Mouse (Mus musculus): ENCODE data around the gene Slc5a1. TPM values are rescaled to one million over a fixed set of nuclear protein-coding genes. Genes with fewer than 3 reads are reported as not detected.
A peak's percentile ranks its signal among the peaks of the same experiment; 100 is the strongest.

The Slc5a1 gene
- polyA plus RNA-seq, 1 experiment from 2014 or later: not detected

GRCm38 (mm10) chr5:33195246-33195852 lies 91.3 kb downstream of the Slc5a1 start:
- no peak for DNase-seq
- no peaks in the 10 kb centered on the region for H3K36me3 ChIP-seq
- no peak for ATAC-seq (ENCODE audit: low read depth)
- H3K9me3 ChIP-seq (replicated peaks): no peaks in the 10 kb centered on the region
- H3K27ac ChIP-seq: no peak overlapping the region
- peaks cover 12% of the 10 kb centered on the region for H3K4me1 ChIP-seq (replicated peaks)
- H3K4me2 ChIP-seq: no peak overlapping the region
- no peak overlapping the region for H3K9ac ChIP-seq
- no peak overlapping the region for H3K4me3 ChIP-seq (replicated peaks)
- H3K27me3 ChIP-seq: peaks cover 3% of the 10 kb centered on the region
- WGBS (ENCODE audit: insufficient replicate concordance): 74% methylated on average over 9 of the region's 9 CpGs

GRCm38 (mm10) chr5:33200071-33200470 lies 96.1 kb downstream of the Slc5a1 start:
- no peak for ATAC-seq (ENCODE audit: low read depth)
- no peak overlapping the region for H3K27ac ChIP-seq
- H3K9me3 ChIP-seq (replicated peaks): no peaks in the 10 kb centered on the region
- no peak for DNase-seq
- H3K4me1 ChIP-seq (replicated peaks): peaks cover 22% of the 10 kb centered on the region; the same call in 1 of the 2 replicates
- H3K36me3 ChIP-seq: no peaks in the 10 kb centered on the region
- H3K4me2 ChIP-seq: no peak overlapping the region
- 48% methylated on average over 1 of the region's 1 CpGs for WGBS (ENCODE audit: insufficient replicate concordance)
- no peak overlapping the region for H3K9ac ChIP-seq
- peaks cover 6% of the 10 kb centered on the region; the same call in 1 of the 2 replicates for H3K27me3 ChIP-seq
- no peak overlapping the region for H3K4me3 ChIP-seq (replicated peaks)

GRCm38 (mm10) chr5:33201697-33202096 lies 97.7 kb downstream of the Slc5a1 start:
- Histone ChIP-seq H3K4me2 (no peak overlapping the region), H3K4me1 (replicated peaks) (peaks cover 37% of the 10 kb centered on the region), H3K36me3 (no peaks in the 10 kb centered on the region), H3K27me3 (peaks cover 6% of the 10 kb centered on the region; the same call in 1 of the 2 replicates), H3K4me3 (replicated peaks) (no peak overlapping the region), H3K9me3 (replicated peaks) (no peaks in the 10 kb centered on the region), H3K27ac (no peak overlapping the region), H3K9ac (no peak overlapping the region)
- DNase-seq: no peak
- no peak for ATAC-seq (ENCODE audit: low read depth)
- 53% methylated on average over 13 of the region's 13 CpGs for WGBS (ENCODE audit: insufficient replicate concordance)

- Histone ChIP-seq H3K4me2 (no peak overlapping the region), H3K4me1 (replicated peaks) (peaks cover 44% of the 10 kb centered on the region), H3K36me3 (no peaks in the 10 kb centered on the region), H3K9ac (no peak overlapping the region), H3K27ac (no peak overlapping the region), H3K9me3 (replicated peaks) (no peaks in the 10 kb centered on the region), H3K4me3 (replicated peaks) (no peak overlapping the region), H3K27me3 (0 out of 2 replicates have a peak, but pooled peaks cover 6% of the 10 kb centered on the region)
- 52% methylated on average over 13 of the region's 13 CpGs for WGBS (ENCODE audit: insufficient replicate concordance)
- ATAC-seq (ENCODE audit: low read depth): peak; percentile 61
- DNase-seq: no peak
These were observed 98.6 kb downstream of the Slc5a1 start for GRCm38 (mm10) chr5:33202516-33203170.

GRCm38 (mm10) chr5:33203171-33203565 lies 99.1 kb downstream of the Slc5a1 start:
- Histone ChIP-seq H3K4me2 (no peak overlapping the region), H3K9me3 (replicated peaks) (no peaks in the 10 kb centered on the region), H3K4me1 (replicated peaks) (peaks cover 44% of the 10 kb centered on the region), H3K36me3 (no peaks in the 10 kb centered on the region), H3K27ac (no peak overlapping the region), H3K4me3 (replicated peaks) (no peak overlapping the region), H3K27me3 (0 out of 2 replicates have a peak, but pooled peaks cover 6% of the 10 kb centered on the region), H3K9ac (no peak overlapping the region)
- WGBS (ENCODE audit: insufficient replicate concordance): 64% methylated on average over 6 of the region's 6 CpGs
- ATAC-seq (ENCODE audit: low read depth) (peak; percentile 24; the same call in 1 of the 2 replicates), DNase-seq (no peak)

- Histone ChIP-seq H3K27me3 (0 out of 2 replicates have a peak, but pooled peaks cover 6% of the 10 kb centered on the region), H3K9ac (0 out of 2 replicates have a peak overlapping the region, but pooled peaks have one; percentile 12), H3K36me3 (no peaks in the 10 kb centered on the region), H3K27ac (no peak overlapping the region), H3K9me3 (replicated peaks) (no peaks in the 10 kb centered on the region), H3K4me1 (replicated peaks) (peaks cover 44% of the 10 kb centered on the region), H3K4me2 (peak overlapping the region; percentile 44), H3K4me3 (replicated peaks) (no peak overlapping the region; the same call in 1 of the 2 replicates)
- WGBS (ENCODE audit: insufficient replicate concordance): 8% methylated on average over 9 of the region's 9 CpGs
- ATAC-seq (ENCODE audit: low read depth): peak; percentile 59
- DNase-seq: peak; percentile 70
These were observed 99.7 kb downstream of the Slc5a1 start for GRCm38 (mm10) chr5:33203691-33204242.

- Histone ChIP-seq H3K4me1 (replicated peaks) (peaks cover 44% of the 10 kb centered on the region), H3K4me2 (no peak overlapping the region), H3K36me3 (no peaks in the 10 kb centered on the region), H3K9ac (no peak overlapping the region), H3K9me3 (replicated peaks) (no peaks in the 10 kb centered on the region), H3K27me3 (0 out of 2 replicates have a peak, but pooled peaks cover 6% of the 10 kb centered on the region), H3K4me3 (replicated peaks) (no peak overlapping the region), H3K27ac (no peak overlapping the region)
- WGBS (ENCODE audit: insufficient replicate concordance): 60% methylated on average over 7 of the region's 7 CpGs
- ATAC-seq (ENCODE audit: low read depth) (no peak), DNase-seq (no peak)
These were observed 100.3 kb downstream of the Slc5a1 start for GRCm38 (mm10) chr5:33204284-33204683.

- DNase-seq (no peak), ATAC-seq (ENCODE audit: low read depth) (0 out of 2 replicates have a peak, but pooled peaks have one; percentile 57)
- Histone ChIP-seq H3K36me3 (no peaks in the 10 kb centered on the region), H3K4me1 (replicated peaks) (peaks cover 44% of the 10 kb centered on the region), H3K4me2 (no peak overlapping the region), H3K9me3 (replicated peaks) (no peaks in the 10 kb centered on the region), H3K27ac (no peak overlapping the region), H3K4me3 (replicated peaks) (no peak overlapping the region), H3K27me3 (0 out of 2 replicates have a peak, but pooled peaks cover 6% of the 10 kb centered on the region), H3K9ac (no peak overlapping the region; the same call in 1 of the 2 replicates)
- WGBS (ENCODE audit: insufficient replicate concordance): 40% methylated on average over 7 of the region's 7 CpGs
These were observed 102.3 kb downstream of the Slc5a1 start for GRCm38 (mm10) chr5:33206328-33206727.

GRCm38 (mm10) chr5:33207136-33207535 lies 103.1 kb downstream of the Slc5a1 start:
- no peak overlapping the region for H3K4me2 ChIP-seq
- no peaks in the 10 kb centered on the region for H3K36me3 ChIP-seq
- 53% methylated on average over 9 of the region's 9 CpGs for WGBS (ENCODE audit: insufficient replicate concordance)
- DNase-seq: no peak
- H3K9ac ChIP-seq: no peak overlapping the region
- no peak for ATAC-seq (ENCODE audit: low read depth)
- no peak overlapping the region for H3K4me3 ChIP-seq (replicated peaks)
- H3K27ac ChIP-seq: no peak overlapping the region
- no peaks in the 10 kb centered on the region for H3K27me3 ChIP-seq
- peaks cover 44% of the 10 kb centered on the region for H3K4me1 ChIP-seq (replicated peaks)
- H3K9me3 ChIP-seq (replicated peaks): no peaks in the 10 kb centered on the region

- no peaks in the 10 kb centered on the region for H3K36me3 ChIP-seq
- H3K4me1 ChIP-seq (replicated peaks): peaks cover 35% of the 10 kb centered on the region
- no peak overlapping the region for H3K4me3 ChIP-seq (replicated peaks)
- 50% methylated on average over 14 of the region's 14 CpGs for WGBS (ENCODE audit: insufficient replicate concordance)
- ATAC-seq (ENCODE audit: low read depth): no peak
- no peak overlapping the region for H3K4me2 ChIP-seq
- no peaks in the 10 kb centered on the region for H3K9me3 ChIP-seq (replicated peaks)
- H3K9ac ChIP-seq: no peak overlapping the region
- no peaks in the 10 kb centered on the region for H3K27me3 ChIP-seq
- no peak overlapping the region for H3K27ac ChIP-seq
- no peak for DNase-seq
These were observed 104.7 kb downstream of the Slc5a1 start for GRCm38 (mm10) chr5:33208533-33209245.

GRCm38 (mm10) chr5:33210515-33210914 lies 106.5 kb downstream of the Slc5a1 start:
- Histone ChIP-seq H3K4me2 (no peak overlapping the region), H3K27ac (no peak overlapping the region), H3K9me3 (replicated peaks) (no peaks in the 10 kb centered on the region), H3K36me3 (no peaks in the 10 kb centered on the region), H3K4me3 (replicated peaks) (no peak overlapping the region), H3K9ac (no peak overlapping the region), H3K27me3 (no peaks in the 10 kb centered on the region), H3K4me1 (replicated peaks) (peaks cover 19% of the 10 kb centered on the region)
- DNase-seq (no peak), ATAC-seq (ENCODE audit: low read depth) (no peak)
- WGBS (ENCODE audit: insufficient replicate concordance): 70% methylated on average over 3 of the region's 3 CpGs
